Mouse (Mus musculus) left cerebral cortex, postnatal 10 days (tissue): ENCODE measurements around the gene Tprkb. TPM values are rescaled to one million over a fixed set of nuclear protein-coding genes. Genes with fewer than 3 reads are reported as not detected.
"Not testable (repeated sequence)": the region's sequence is repeated elsewhere in the genome, so short reads cannot be mapped to it uniquely, and the experiment has no call there.

Source experiments
- DNase-seq, 2 experiments: peaks; one replicate each; pipeline ENCODE4 v3.0.0; 2021 to 2022; ENCODE audit warnings: low spot score in 2 of 2, mixed read lengths in 1 of 2; ENCODE audit errors: extremely low spot score in 1 of 2
- intact Hi-C: fragments of 180-260 bp; cut with DNase I; formaldehyde crosslinking; loops from one replicate; pipeline ENCODE4 v1.15.1; 2025
- total RNA-seq, 2 experiments: library from RNA; stranded (reverse); gene quantifications; 2 replicates each; pipeline ENCODE4 v1.2.3; 2021

The Tprkb gene
- total RNA-seq, result 10 to 100 TPM; 42.1 to 47.9 TPM

DNA sequence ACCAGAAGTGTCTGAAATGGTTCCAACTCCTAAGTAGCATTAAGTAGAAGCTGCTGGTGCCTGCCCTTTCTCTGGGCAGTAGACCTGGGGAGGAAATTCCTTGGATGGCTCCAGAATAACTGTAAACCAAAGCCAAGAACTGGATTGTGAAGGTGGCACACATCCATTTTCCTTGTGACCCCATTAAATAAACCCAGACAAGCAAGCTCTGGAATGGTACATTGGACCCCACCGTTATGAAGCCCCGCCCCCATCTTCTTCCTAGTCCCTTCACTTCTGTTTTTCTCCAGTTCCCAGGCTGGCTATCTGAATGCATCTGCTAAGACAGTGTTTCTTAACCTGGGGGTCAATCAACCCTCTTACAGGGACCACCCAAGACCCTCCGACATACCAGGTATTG lies at the start of gene Tprkb:
Gene Tprkb, plus strand, starts transcription at position 279 of the 400 bp plus-strand sequence.
- intact Hi-C loops, result no loop called here
- no peak for DNase-seq

DNA sequence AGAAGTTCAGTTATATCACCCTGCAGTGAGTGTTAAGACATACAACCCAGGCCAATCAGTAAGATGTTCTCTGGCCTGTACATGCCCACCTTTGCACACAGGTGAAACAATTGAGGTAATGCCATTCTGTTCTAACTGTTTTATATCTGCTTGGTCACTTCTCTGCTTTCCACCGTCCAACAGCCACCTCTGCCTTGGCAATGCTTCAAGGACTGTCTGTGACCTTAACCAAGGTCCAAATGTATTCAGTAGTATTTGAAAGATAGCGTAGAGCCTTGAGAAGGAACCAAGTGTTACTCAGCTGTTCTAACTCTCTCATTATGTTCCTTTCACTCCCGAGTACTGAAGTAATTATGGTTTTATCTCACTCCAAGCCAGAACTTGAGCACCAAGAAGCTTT lies 49.1 kb upstream of the Tprkb start:
- no peak for DNase-seq
- intact Hi-C loops, result no loop called here

DNA sequence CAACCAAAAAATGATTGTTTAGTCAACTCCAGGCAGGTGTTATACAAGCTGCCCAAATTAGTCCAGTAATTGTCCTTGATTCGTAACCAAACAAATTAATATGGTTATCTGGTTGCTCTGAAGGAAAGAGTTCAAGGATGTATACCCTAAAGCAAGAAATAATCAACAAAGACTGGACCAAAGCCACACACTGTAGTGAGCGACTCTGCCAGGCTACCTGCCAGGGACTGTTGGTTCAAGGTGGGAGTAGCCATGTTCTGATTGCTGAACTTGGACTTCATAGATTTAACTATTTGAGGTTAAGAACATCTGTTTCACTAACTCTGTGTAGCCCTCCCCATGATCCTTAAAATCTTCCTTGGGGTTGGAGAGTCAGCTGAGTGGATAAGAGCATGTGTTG lies 48.5 kb upstream of the Tprkb start:
- intact Hi-C loops, result no loop called here
- DNase-seq, result no peak

DNA sequence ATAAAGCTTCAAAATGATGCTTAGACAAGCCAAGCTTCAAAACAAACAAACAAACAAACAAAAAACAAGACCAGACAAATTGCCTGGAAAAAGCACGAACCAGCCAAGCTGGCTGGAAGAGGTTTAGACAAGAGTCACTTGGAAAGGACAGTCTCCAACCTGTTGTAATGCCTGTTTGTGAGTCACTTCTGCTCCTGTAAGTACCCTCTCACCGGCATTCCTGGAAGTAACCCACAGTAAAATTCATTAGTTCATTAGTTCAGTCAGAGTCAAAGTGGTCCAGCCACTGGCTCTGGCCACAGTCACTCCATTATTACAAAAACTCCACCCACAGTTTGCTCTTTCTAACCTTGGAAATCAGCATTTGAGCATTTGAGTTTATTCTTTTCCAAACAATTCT lies 47.8 kb upstream of the Tprkb start:
- DNase-seq, result no peak
- intact Hi-C loops, result no loop called here

- DNase-seq, result peak in 1 of 2 experiments; percentile 46
- intact Hi-C loops, result not testable (repeated sequence)
Observed at GRCm38 (mm10) chr6:85864900-85865639, 46.6 kb upstream of the Tprkb start.

GRCm38 (mm10) chr6:85866166-85866565 lies 45.5 kb upstream of the Tprkb start:
- DNase-seq, intact Hi-C loops: not testable (repeated sequence)

- intact Hi-C loops, DNase-seq: not testable (repeated sequence)
Observed at GRCm38 (mm10) chr6:85866995-85867394, 44.7 kb upstream of the Tprkb start.

DNA sequence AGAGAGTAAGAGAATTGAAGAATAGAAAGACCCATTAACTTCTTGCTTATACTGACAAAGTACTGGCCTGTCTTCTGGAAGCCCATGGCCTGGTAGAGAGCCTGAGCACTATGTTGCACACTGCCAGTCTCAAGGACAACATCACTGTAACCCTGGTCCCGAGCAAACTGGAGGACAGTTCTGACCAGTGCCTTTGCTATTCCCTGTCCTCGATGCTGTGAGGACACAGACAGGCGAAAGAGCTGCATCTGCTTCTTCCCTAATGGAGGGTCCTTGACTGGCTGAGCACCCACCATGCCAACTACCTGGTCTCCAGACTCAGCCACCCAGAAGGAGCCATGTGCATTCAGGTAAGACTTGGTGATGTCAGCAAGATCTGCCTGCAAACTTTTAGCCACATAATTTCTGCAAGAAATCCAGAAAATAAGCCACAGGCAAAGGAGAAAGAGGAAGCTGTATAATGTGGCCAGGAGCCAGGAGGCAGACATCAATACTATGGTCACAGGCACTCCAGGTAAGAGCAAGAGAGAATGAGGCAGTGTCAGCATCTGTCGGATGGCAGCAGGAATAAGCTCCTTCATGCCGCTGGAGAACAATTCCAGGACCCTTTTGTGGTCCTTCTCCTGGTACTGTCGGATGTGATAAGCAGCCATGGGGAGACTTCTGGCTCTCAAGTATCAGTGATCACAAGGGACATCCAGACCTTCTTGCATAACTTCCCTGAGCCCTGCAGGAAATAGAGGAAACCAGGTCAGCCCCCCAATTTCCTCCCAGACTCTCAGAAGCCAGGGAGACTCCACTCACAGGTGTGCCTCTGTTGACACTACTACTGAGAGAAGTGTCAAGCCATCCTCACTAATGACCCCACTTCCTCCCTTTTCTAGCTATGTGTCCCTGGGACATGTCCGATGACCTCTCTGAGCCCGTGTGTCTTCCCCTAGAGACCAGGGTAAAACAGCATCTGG lies 43.7 kb upstream of the Tprkb start:
- DNase-seq, result no peak
- intact Hi-C loops, result no loop called here

GRCm38 (mm10) chr6:85869006-85869405 lies 42.7 kb upstream of the Tprkb start, which contains the start of gene Nat8f2:
Gene Nat8f2 (minus strand): TSS chr6:85869158.
- intact Hi-C loops, DNase-seq: not testable (repeated sequence)

- DNase-seq, intact Hi-C loops: not testable (repeated sequence)
Observed at GRCm38 (mm10) chr6:85883246-85883645, 28.4 kb upstream of the Tprkb start.

DNA sequence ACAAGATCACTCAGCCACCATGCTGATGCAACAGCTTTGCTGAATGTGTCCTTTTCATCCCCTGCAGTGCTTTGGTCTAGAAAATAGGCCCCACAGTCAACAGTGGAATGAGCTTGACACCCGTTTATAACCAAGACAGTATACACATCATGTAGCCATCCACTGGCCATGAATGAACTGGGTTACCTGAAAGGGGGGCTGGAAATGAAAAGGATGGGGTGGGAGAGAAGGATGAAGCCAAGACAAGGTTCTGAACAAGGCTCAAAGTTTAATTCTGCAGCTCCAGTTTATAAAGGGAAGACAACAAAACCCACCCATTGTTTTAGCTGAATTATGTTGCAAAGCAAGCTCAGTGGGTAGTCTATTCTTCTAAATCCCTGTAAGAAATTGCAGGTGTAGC lies 27.4 kb upstream of the Tprkb start:
- DNase-seq, result no peak
- intact Hi-C loops, result no loop called here

GRCm38 (mm10) chr6:85888961-85889360 lies 22.7 kb upstream of the Tprkb start:
- DNase-seq, result no peak
- intact Hi-C loops, result no loop called here

DNA sequence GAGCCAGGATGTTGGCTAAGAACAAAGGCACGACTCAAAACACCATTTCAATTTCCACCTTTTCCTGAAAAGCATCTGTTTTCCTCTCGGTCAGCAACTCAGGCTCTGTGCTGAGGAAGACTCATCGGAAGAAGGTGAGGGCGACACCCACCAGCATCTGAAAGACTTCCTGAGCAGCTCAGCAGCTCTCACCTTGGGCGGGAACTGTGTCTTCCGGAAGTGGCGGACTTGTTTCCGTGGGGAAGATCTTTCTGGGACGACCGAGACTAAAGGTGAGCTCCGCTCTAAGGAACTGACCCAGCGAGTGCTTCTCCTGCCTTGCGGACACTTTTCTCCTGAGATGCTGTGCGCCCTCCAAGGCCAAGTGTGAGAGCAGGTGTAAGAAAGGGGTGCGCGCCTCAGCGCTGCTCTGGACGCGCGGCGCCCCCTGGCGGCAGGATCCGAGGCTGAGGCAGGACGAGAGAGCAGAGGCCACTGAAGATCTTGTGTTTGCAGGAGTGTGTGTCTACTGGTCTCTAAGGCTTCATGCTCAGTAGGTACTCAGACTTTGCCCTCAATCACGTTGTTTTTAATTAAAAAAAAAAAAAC lies 16.5 kb upstream of the Tprkb start:
- intact Hi-C loops, result not testable (repeated sequence)
- DNase-seq, result peak in 1 of 2 experiments; percentile 37

- DNase-seq, intact Hi-C loops: not testable (repeated sequence)
Observed at GRCm38 (mm10) chr6:85898596-85899475, 12.8 kb upstream of the Tprkb start.

DNA sequence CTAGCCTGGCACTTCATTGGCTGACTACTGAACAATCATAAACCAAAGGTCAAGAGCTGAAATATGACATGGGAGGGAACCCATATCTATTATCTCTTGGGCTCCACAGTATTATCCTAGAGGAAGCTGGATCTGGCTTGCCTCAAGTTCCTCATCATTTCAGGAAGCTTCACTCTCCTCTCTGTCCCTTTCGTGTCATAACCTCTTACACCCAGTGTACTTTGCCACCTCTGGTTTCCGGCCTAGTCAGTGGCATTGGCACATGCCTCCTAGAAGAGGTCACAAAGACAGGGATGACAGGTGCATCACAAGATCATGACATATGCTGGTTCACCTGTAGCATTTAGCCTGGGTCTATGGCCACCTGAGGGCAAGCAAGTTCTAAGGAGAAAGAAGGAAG lies 9.4 kb upstream of the Tprkb start:
- intact Hi-C loops, result loop anchor here (10.0 kb wide), 1 partner anchor 318 kb away; the partner anchor contains the start of gene Alms1
- DNase-seq, result no peak

DNA sequence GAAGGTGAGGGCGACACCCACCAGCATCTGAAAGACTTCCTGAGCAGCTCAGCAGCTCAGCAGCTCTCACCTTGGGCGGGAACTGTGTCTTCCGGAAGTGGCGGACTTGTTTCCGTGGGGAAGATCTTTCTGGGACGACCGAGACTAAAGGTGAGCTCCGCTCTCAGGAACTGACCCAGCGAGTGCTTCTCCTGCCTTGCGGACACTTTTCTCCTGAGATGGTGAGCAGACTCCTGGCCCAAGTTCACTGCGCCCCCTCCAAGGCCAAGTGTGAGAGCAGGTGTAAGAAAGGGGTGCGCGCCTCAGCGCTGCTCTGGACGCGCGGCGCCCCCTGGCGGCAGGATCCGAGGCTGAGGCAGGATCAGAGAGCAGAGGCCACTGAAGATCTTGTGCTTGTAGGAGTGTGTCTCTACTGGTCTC lies 7.0 kb upstream of the Tprkb start, which contains the start of gene Nat8f4:
Gene Nat8f4, minus strand, starts transcription at position 243 of the 420 bp plus-strand sequence.
- intact Hi-C loops, result loop anchor here (10.0 kb wide), 1 partner anchor 320 kb away; the partner anchor contains the start of gene Alms1

GRCm38 (mm10) chr6:85906911-85907351 lies 4.7 kb upstream of the Tprkb start:
- DNase-seq, result peak; percentile 57 to 71
- intact Hi-C loops, result loop anchor here (10.0 kb wide), 1 partner anchor 322 kb away; the partner anchor contains the start of gene Alms1

More for the DNA sequence above, 7.0 kb upstream of the Tprkb start, which contains the start of gene Nat8f4:
- peak; percentile 64 to 81 for DNase-seq

- intact Hi-C loops, result loop anchor here (10.0 kb wide), 1 partner anchor 324 kb away; the partner anchor contains the start of gene Alms1
Observed at GRCm38 (mm10) chr6:85908341-85908740, 3.3 kb upstream of the Tprkb start.

More at GRCm38 (mm10) chr6:85908341-85908740, 3.3 kb upstream of the Tprkb start:
- DNase-seq, result no peak
